In genomic region chr4:133496738-133497445, GRCm38 (mm10) we compare ENCODE assay signal across 9 mouse cellular contexts. TPM values are rescaled to one million over a fixed set of nuclear protein-coding genes. Genes with fewer than 3 reads are reported as not detected.
DNase-seq lines count a peak whose midpoint lies in the region; ATAC-seq lines count a peak whose summit lies in the region.
"Had no signal": no experiment of that assay in that cellular context is flagged by ENCODE, and none has a peak within 500 bp of the region (broad histone marks: within the 10 kb centered on the region; RNA-seq: fewer than 3 reads in every experiment).

No protein-coding gene starts in this region.

- no peak overlapping the region for H3K27ac ChIP-seq in limb, embryonic 12.5 days

- H3K36me3 ChIP-seq in limb, embryonic 12.5 days = no peaks in the 10 kb centered on the region

- WGBS in limb, embryonic 12.5 days = 18% methylated on average over 6 of the region's 6 CpGs

- H3K27me3 ChIP-seq in limb, embryonic 12.5 days = peaks cover 86% of the 10 kb centered on the region

- peak overlapping the region; percentile 100 for H3K4me2 ChIP-seq in limb, embryonic 12.5 days

- DNase-seq in cerebellum, postnatal 4 days (ENCODE audit: low spot score in 2 of 2) = no peak
- peak; percentile 62 for DNase-seq in testis, postnatal 14 days (ENCODE audit: low spot score)
- DNase-seq in testis, postnatal 10 days (ENCODE audit: low spot score) = no peak
- no peak for DNase-seq in right cerebral cortex, postnatal 14 days
- DNase-seq in right cerebral cortex, postnatal 4 days = no peak
- no peak for DNase-seq in urinary bladder, postnatal 4 days (ENCODE audit: low spot score in 2 of 2)
- DNase-seq: thymus, adult 2 months had no signal

- H3K9me3 ChIP-seq in limb, embryonic 12.5 days = no peaks in the 10 kb centered on the region

- peaks cover 32% of the 10 kb centered on the region for H3K4me1 ChIP-seq in limb, embryonic 12.5 days (replicated peaks)

- ATAC-seq in cerebellum, adult (ENCODE audit: insufficient number of reproducible peaks, low FRiP score, low TSS enrichment) = peak; percentile 4; the same call in 1 of the 2 replicates
- no peak for ATAC-seq in limb, embryonic 12.5 days (ENCODE audit: insufficient number of reproducible peaks, insufficient read depth, low FRiP score, low TSS enrichment, low read depth)

- peak overlapping the region; percentile 69 for H3K4me3 ChIP-seq in limb, embryonic 12.5 days (replicated peaks)

- no peak overlapping the region for H3K9ac ChIP-seq in limb, embryonic 12.5 days (replicated peaks)

RNA-seq across cellular contexts. Expression of gene Trnp1, which starts 1.5 kb away (rescaled TPM):
- 2.0 and 3.7 TPM in 2 replicates for polyA plus RNA-seq in limb, embryonic 12.5 days (2016; fragmentation: Nextera tagmentation; extraction: Ambion mirVana)

RNA-seq across cellular contexts. Expression of gene Tent5b, which starts 17.0 kb away (rescaled TPM):
- 1.2 TPM in 2 replicates for polyA plus RNA-seq in limb, embryonic 12.5 days (2016; fragmentation: Nextera tagmentation; extraction: Ambion mirVana)

RNA-seq across cellular contexts. Expression of gene Kdf1, which starts 21.9 kb away (rescaled TPM):
- polyA plus RNA-seq in limb, embryonic 12.5 days (2016; fragmentation: Nextera tagmentation; extraction: Ambion mirVana) = 6.5 and 7.4 TPM in 2 replicates

RNA-seq across cellular contexts. Expression of gene Nudc, which starts 48.9 kb away (rescaled TPM):
- 376 and 390 TPM in 2 replicates for polyA plus RNA-seq in limb, embryonic 12.5 days (2016; fragmentation: Nextera tagmentation; extraction: Ambion mirVana)

RNA-seq across cellular contexts. Expression of gene Nr0b2, which starts 56.3 kb away (rescaled TPM):
- polyA plus RNA-seq in limb, embryonic 12.5 days (2016; fragmentation: Nextera tagmentation; extraction: Ambion mirVana) = not detected in 2 replicates
